Mouse (Mus musculus) right cerebral cortex, postnatal 14 days (tissue): ENCODE measurements around the gene Ufc1.
"Not testable (repeated sequence)": the region's sequence is repeated elsewhere in the genome, so short reads cannot be mapped to it uniquely, and the experiment has no call there.

Experiments
- DNase-seq: peaks from one replicate; pipeline ENCODE4 v3.0.0; 2022

Gene Ufc1

GRCm38 (mm10) chr1:171245353-171245752 lies 49.5 kb downstream of the Ufc1 start:
- DNase-seq = no peak

- not testable (repeated sequence) for DNase-seq
Observed at GRCm38 (mm10) chr1:171241952-171242351, 52.9 kb downstream of the Ufc1 start.

DNA sequence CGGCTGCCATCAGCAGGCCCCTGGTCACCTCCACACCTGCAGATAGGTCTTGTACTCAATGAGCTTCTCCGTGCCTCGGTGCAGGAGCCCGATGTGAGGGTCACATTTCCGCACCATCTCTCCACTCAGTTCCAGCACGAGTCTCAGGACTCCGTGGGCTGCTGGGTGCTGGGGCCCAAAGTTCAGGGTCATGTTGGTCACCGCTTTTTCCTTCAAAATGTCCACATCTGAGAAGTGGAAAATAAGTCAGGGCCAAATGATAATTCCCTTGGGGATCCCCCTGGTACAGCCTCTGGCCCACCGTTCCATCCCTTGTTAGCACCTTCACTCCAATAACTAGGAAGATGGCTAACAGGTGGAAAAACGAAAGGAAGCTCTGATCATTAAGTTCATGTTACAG lies 53.9 kb downstream of the Ufc1 start:
- no peak for DNase-seq

- DNase-seq = no peak
Observed at GRCm38 (mm10) chr1:171239992-171240744, 54.7 kb downstream of the Ufc1 start.
